Mouse (Mus musculus) midbrain, postnatal 0 days (tissue): ENCODE measurements around the gene Bcap31. TPM values are rescaled to one million over a fixed set of nuclear protein-coding genes. Genes with fewer than 3 reads are reported as not detected.

Experiments used
- ATAC-seq: fragments of 200-750 bp; cut with Nextera tagmentation; 2 replicates; pipeline ENCODE4 v1.8.0; 2017; ENCODE audit warnings: moderate number of reproducible peaks, mild to moderate bottlenecking, moderate TSS enrichment, moderate library complexity; ENCODE audit not compliant: low FRiP score
- DNase-seq: peaks from one replicate; pipeline ENCODE4 v3.0.0-alpha.2; 2015; ENCODE audit warnings: low spot score
- H3K27ac ChIP-seq: fragments of 300-500 bp; sonication (generic); 2 replicates; pipeline ENCODE4 v1.5.1; 2014; ENCODE audit warnings: low read depth, mild to moderate bottlenecking, low read length, mixed read lengths
- H3K27me3 ChIP-seq: fragments of 300-500 bp; sonication (generic); 2 replicates; pipeline ENCODE4 v1.6.1; 2014; ENCODE audit warnings: low read length, control low read depth, mixed read lengths; ENCODE audit not compliant: insufficient read depth
- H3K36me3 ChIP-seq: fragments of 300-500 bp; sonication (generic); 2 replicates; pipeline ENCODE4 v1.6.1; 2014; ENCODE audit warnings: low read length, control low read depth, mixed read lengths; ENCODE audit not compliant: insufficient read depth
- H3K4me1 ChIP-seq: fragments of 300-500 bp; sonication (generic); 2 replicates; pipeline ENCODE4 v1.6.1; 2014; ENCODE audit warnings: mild to moderate bottlenecking, control low read depth, antibody characterized with exemption, low read length, mixed read lengths; ENCODE audit not compliant: insufficient read depth
- H3K4me2 ChIP-seq: fragments of 300-500 bp; sonication (generic); 2 replicates; pipeline ENCODE4 v1.6.1; 2014; ENCODE audit warnings: low read depth, mild to moderate bottlenecking, low read length, mixed read lengths; ENCODE audit not compliant: poor library complexity, severe bottlenecking
- H3K4me3 ChIP-seq: fragments of 300-500 bp; sonication (generic); 2 replicates; pipeline ENCODE4 v1.5.1; 2014; ENCODE audit warnings: low read depth, mild to moderate bottlenecking, low read length, moderate library complexity
- H3K9ac ChIP-seq: fragments of 300-500 bp; sonication (generic); replicated peaks from 2 replicates; pipeline ENCODE4 v1.6.1; 2014; ENCODE audit warnings: mild to moderate bottlenecking, low read length, moderate library complexity, mixed read lengths; ENCODE audit not compliant: poor library complexity, severe bottlenecking
- H3K9me3 ChIP-seq: fragments of 300-500 bp; sonication (generic); 2 replicates; pipeline ENCODE4 v1.6.1; 2016; ENCODE audit warnings: low read length, control low read depth
- CTCF ChIP-seq: IDR thresholded peaks from 2 replicates; pipeline ENCODE4 v1.5.1; 2016; ENCODE audit warnings: antibody characterized with exemption, mild to moderate bottlenecking
- WGBS: fragments of 180-500 bp; shearing (Covaris S2); extraction: QIAGEN DNeasy Blood & Tissue Kit; methylation state at CpG from one replicate; pipeline ENCODE4 v1.1.7; 2014; 5-methylcytosine and 5-hydroxymethylcytosine counted together
- polyA plus RNA-seq: library from polyadenylated mRNA; unstranded; fragments of >200 nt; fragmentation: Nextera tagmentation; extraction: Ambion mirVana; gene quantifications from 2 replicates; pipeline ENCODE4 v1.2.1, GENCODE M21; 2015
- total RNA-seq: library from RNA; depleted of rRNA; stranded (reverse); fragments of >200 nt; gene quantifications from 2 replicates; pipeline ENCODE4 v1.2.3, GENCODE M21; 2014

The Bcap31 gene
- total and polyA plus RNA-seq, 2 experiments from 2014 or later = 48.7 to 134 TPM

GRCm38 (mm10) chrX:73673968-73674661 is 41.9 kb downstream of the Bcap31 start:
- DNase-seq (peak; percentile 34), ATAC-seq (peak; percentile 50)
- no peaks in the 10 kb centered on the region; the same call in none of the 2 replicates for H3K36me3 ChIP-seq
- peak overlapping the region; percentile 53 for H3K4me3 ChIP-seq
- peak overlapping the region; percentile 71 for H3K4me2 ChIP-seq
- no peaks in the 10 kb centered on the region for H3K9me3 ChIP-seq
- TF ChIP-seq CTCF = no peak
- H3K9ac ChIP-seq = peak overlapping the region; percentile 76
- H3K27ac ChIP-seq = peak overlapping the region; percentile 51; the same call in 1 of the 2 replicates
- no peaks in the 10 kb centered on the region for H3K4me1 ChIP-seq
- WGBS = 31% methylated on average over 20 of the region's 20 CpGs
- no peaks in the 10 kb centered on the region for H3K27me3 ChIP-seq

- no peaks in the 10 kb centered on the region; the same call in 1 of the 2 replicates for H3K36me3 ChIP-seq
- peak overlapping the region; percentile 53 for H3K4me3 ChIP-seq
- H3K27me3 ChIP-seq = no peaks in the 10 kb centered on the region
- H3K4me2 ChIP-seq = peak overlapping the region; percentile 71
- peak overlapping the region; percentile 76 for H3K9ac ChIP-seq
- H3K4me1 ChIP-seq = no peaks in the 10 kb centered on the region
- no peaks in the 10 kb centered on the region for H3K9me3 ChIP-seq
- TF ChIP-seq CTCF = no peak
- H3K27ac ChIP-seq = peak overlapping the region; percentile 51; the same call in 1 of the 2 replicates
- WGBS = 23% methylated on average over 32 of the region's 42 CpGs
- peak; percentile 15; the same call in 1 of the 2 replicates for ATAC-seq
- DNase-seq = no peak
These were observed 42.4 kb downstream of the Bcap31 start for GRCm38 (mm10) chrX:73673619-73673967.

- Histone ChIP-seq H3K4me2 (peak within 1 kb of the TSS; percentile 71), H3K27me3 (no peaks in the 10 kb centered on the region), H3K4me1 (no peaks in the 10 kb centered on the region), H3K9me3 (no peaks in the 10 kb centered on the region), H3K27ac (peak within 1 kb of the TSS; percentile 51; the same call in 1 of the 2 replicates), H3K36me3 (no peaks in the 10 kb centered on the region; the same call in 1 of the 2 replicates), H3K4me3 (peak within 1 kb of the TSS; percentile 53), H3K9ac (peak within 1 kb of the TSS; percentile 76)
- WGBS = 10% methylated on average over 36 of the region's 72 CpGs
- peak; percentile 78 for DNase-seq
- TF ChIP-seq CTCF = no peak
- peak; percentile 64 for ATAC-seq
These were observed 42.9 kb downstream of the Bcap31 start, which contains the start of gene Slc6a8 for GRCm38 (mm10) chrX:73672879-73673618. Gene Slc6a8, plus strand, starts transcription at chrX:73673150.

- Histone ChIP-seq H3K9me3 (no peaks in the 10 kb centered on the region), H3K4me2 (no peak overlapping the region), H3K4me3 (no peak overlapping the region), H3K27me3 (no peaks in the 10 kb centered on the region), H3K36me3 (no peaks in the 10 kb centered on the region), H3K4me1 (no peaks in the 10 kb centered on the region), H3K27ac (no peak overlapping the region), H3K9ac (no peak overlapping the region)
- 51% methylated on average over 4 of the region's 4 CpGs for WGBS
- peak; percentile 58 for DNase-seq
- peak; percentile 75 for ATAC-seq
- peak; percentile 55 for TF ChIP-seq CTCF
These were observed 43.9 kb downstream of the Bcap31 start for GRCm38 (mm10) chrX:73672031-73672431.

- peak; percentile 59 for TF ChIP-seq CTCF
- Histone ChIP-seq H3K36me3 (no peaks in the 10 kb centered on the region), H3K27ac (no peak overlapping the region), H3K27me3 (no peaks in the 10 kb centered on the region), H3K9me3 (no peaks in the 10 kb centered on the region), H3K4me2 (no peak overlapping the region), H3K4me3 (no peak overlapping the region), H3K9ac (no peak overlapping the region), H3K4me1 (no peaks in the 10 kb centered on the region)
- ATAC-seq (no peak), DNase-seq (no peak)
These were observed 52.8 kb downstream of the Bcap31 start for GRCm38 (mm10) chrX:73663143-73663542.

- H3K27ac ChIP-seq = peak overlapping the region; percentile 64
- WGBS = 59% methylated on average over 3 of the region's 3 CpGs
- peak overlapping the region; percentile 40 for H3K9ac ChIP-seq
- H3K4me3 ChIP-seq = peak overlapping the region; percentile 38
- DNase-seq (peak; percentile 30), ATAC-seq (peak; percentile 25; the same call in 1 of the 2 replicates)
- TF ChIP-seq CTCF = no peak
- no peaks in the 10 kb centered on the region for H3K36me3 ChIP-seq
- H3K4me2 ChIP-seq = peak overlapping the region; percentile 49
- no peaks in the 10 kb centered on the region for H3K27me3 ChIP-seq
- no peaks in the 10 kb centered on the region for H3K4me1 ChIP-seq
- H3K9me3 ChIP-seq = no peaks in the 10 kb centered on the region
These were observed 55.7 kb downstream of the Bcap31 start for GRCm38 (mm10) chrX:73660284-73660665.
